Mouse (Mus musculus): ENCODE data around the gene Cpsf2. TPM values are rescaled to one million over a fixed set of nuclear protein-coding genes. Genes with fewer than 3 reads are reported as not detected.
A peak's percentile ranks its signal among the peaks of the same experiment; 100 is the strongest.

The Cpsf2 gene
- polyA plus RNA-seq, 1 experiment = 4.1 TPM

DNA sequence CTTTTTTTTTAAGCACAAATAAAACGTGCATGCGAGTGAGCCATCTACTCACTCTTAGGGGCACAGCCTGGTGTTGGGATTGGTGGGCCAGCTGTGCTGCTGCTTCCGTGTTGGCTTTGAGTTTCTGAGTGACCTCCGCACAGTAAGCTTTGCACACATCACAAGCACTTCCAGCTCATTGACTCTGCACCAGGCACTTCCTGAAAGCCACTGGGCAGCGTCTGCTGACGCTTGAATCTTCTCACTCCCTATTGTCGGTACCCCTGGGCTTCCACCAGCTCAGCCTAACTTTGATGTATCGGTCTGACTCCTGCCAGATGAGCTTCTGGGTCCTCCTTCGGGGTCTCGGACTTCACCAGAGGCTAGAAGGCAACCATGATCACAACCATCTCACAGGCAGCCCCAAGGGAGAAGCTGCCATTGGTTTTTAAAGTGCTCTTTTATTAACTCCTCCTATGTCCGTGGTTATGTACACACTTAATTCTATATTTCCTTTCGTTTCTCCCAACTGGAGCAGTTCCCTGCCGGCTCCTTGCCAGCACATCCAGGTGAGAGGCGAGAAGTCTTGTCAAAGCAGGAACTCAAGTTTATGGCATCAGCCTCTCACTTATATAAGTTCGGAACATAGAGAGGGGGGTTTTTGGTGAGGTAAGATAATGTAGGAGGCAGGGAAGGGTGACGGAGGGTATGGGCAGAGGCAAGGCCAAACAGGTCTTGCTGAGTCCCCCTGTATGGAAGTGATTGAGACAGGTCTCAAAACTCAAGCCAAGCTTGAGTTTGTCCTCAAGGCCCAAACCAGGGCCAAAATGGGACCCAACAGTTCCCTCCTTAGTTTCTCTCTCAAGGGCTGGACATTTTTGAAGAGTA is 32.6 kb downstream of the Cpsf2 start:
- 66% methylated on average over 16 of the region's 16 CpGs for WGBS
- Histone ChIP-seq H3K4me1 (ENCODE audit: control insufficient read depth, insufficient read depth, low read length) (no peaks in the 10 kb centered on the region), H3K4me3 (replicated peaks; ENCODE audit: extremely low read depth, low read depth, low read length) (no peak overlapping the region)
- TF ChIP-seq POLR2A (IDR thresholded peaks at IDR 0.05; ENCODE audit: borderline replicate concordance, extremely low read depth, low read depth, low read length) = no peak
- no peak for TF ChIP-seq CTCF (IDR thresholded peaks at IDR 0.05; ENCODE audit: insufficient read depth, low read length)
- peak; percentile 8 for DNase-seq

DNA sequence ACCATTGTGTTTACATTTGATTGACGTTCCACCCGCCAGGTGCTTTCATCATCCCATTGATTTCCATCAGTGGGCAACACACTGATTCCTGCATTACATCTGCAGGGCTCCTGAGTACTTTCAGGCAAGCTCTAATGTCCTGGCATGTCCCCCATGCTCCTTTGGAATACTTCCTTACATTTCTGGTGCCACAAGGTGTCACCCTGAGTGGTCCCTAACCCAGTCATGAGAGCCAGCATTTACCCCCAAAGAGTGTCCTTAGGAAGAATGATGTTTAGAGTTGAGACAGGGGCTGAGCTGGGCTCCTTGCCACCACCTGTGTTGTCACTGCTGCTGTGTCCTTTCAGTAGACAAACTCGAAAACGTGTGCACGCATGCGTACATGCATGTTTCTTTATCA is 33.8 kb downstream of the Cpsf2 start:
- TF ChIP-seq CTCF (IDR thresholded peaks at IDR 0.05; ENCODE audit: insufficient read depth, low read length) (no peak), POLR2A (IDR thresholded peaks at IDR 0.05; ENCODE audit: borderline replicate concordance, extremely low read depth, low read depth, low read length) (no peak)
- WGBS = 86% methylated on average over 6 of the region's 6 CpGs
- no peaks in the 10 kb centered on the region for H3K4me1 ChIP-seq (ENCODE audit: control insufficient read depth, insufficient read depth, low read length)
- no peak overlapping the region for H3K4me3 ChIP-seq (replicated peaks; ENCODE audit: extremely low read depth, low read depth, low read length)
- DNase-seq = no peak

DNA sequence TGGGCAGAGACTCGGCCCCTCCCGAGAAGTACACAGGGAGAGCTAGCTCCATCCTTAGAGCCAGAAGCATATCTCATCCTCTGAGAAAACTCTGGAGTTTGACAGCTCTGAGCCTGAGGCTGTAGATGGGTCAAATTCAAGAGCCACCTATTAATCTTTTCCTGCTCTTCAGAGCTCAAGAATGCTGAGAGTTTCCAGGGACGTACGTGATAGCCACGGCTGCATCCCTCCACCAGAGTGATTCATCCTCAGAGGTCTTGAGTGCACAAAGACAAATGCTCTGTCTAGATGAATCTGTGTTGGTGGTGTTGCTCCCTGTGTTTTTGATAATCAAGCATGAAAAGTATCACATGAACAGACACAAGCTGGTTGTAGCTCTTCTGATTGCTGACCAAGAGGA is 38.6 kb downstream of the Cpsf2 start:
- no peak for DNase-seq
- H3K4me3 ChIP-seq (replicated peaks; ENCODE audit: extremely low read depth, low read depth, low read length) = no peak overlapping the region
- WGBS = 43% methylated on average over 5 of the region's 5 CpGs
- H3K4me1 ChIP-seq (ENCODE audit: control insufficient read depth, insufficient read depth, low read length) = no peaks in the 10 kb centered on the region
- TF ChIP-seq CTCF (IDR thresholded peaks at IDR 0.05; ENCODE audit: insufficient read depth, low read length) (no peak), POLR2A (IDR thresholded peaks at IDR 0.05; ENCODE audit: borderline replicate concordance, extremely low read depth, low read depth, low read length) (no peak)

DNA sequence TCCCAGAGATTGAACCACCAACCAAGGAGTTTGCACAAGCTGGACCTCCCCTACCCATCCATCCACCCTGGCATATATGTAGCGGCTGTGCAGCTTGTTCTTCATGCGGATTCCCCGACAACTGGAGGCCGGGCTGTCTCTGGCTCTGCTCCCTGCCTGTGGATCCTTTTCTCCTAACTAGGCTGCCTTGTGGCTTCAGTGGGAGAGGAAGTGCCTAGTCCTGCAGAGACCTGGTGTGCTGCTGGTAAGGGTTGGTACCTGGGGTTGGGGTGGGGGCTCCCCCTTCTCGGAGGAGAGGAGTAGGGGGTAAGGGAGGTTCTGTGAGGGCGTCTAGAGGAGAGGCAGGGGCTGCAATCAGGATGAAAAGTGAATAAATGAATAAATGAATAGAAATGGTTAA is 39.3 kb downstream of the Cpsf2 start:
- DNase-seq = no peak
- TF ChIP-seq CTCF (IDR thresholded peaks at IDR 0.05; ENCODE audit: insufficient read depth, low read length) = no peak
- no peak for TF ChIP-seq POLR2A (IDR thresholded peaks at IDR 0.05; ENCODE audit: borderline replicate concordance, extremely low read depth, low read depth, low read length)
- 93% methylated on average over 6 of the region's 6 CpGs for WGBS
- no peak overlapping the region for H3K4me3 ChIP-seq (replicated peaks; ENCODE audit: extremely low read depth, low read depth, low read length)
- H3K4me1 ChIP-seq (ENCODE audit: control insufficient read depth, insufficient read depth, low read length) = no peaks in the 10 kb centered on the region

DNA sequence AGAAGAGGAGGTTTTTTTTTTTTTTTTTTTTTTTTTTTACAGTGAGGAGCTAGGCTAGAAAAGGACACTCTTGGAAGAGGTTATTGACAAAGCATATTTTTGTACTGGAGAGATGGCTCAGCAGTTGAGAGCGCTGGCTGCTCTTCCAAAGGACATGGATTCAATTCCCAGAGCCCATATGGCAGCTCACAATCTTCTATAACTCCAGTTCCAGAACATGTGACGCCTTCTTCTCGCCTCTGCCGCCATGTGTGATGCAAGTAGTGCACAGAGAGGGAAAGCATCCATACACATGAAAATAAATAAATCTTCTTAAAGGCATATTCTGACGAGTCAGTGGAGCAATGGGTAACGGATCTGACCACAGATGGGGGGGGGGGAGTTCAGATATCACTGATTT is 46.1 kb downstream of the Cpsf2 start:
- no peak for TF ChIP-seq POLR2A (IDR thresholded peaks at IDR 0.05; ENCODE audit: borderline replicate concordance, extremely low read depth, low read depth, low read length)
- TF ChIP-seq CTCF (IDR thresholded peaks at IDR 0.05; ENCODE audit: insufficient read depth, low read length) = no peak
- no peak for DNase-seq
- Histone ChIP-seq H3K4me3 (replicated peaks; ENCODE audit: extremely low read depth, low read depth, low read length) (no peak overlapping the region), H3K4me1 (ENCODE audit: control insufficient read depth, insufficient read depth, low read length) (no peaks in the 10 kb centered on the region)
- WGBS = 84% methylated on average over 6 of the region's 6 CpGs

DNA sequence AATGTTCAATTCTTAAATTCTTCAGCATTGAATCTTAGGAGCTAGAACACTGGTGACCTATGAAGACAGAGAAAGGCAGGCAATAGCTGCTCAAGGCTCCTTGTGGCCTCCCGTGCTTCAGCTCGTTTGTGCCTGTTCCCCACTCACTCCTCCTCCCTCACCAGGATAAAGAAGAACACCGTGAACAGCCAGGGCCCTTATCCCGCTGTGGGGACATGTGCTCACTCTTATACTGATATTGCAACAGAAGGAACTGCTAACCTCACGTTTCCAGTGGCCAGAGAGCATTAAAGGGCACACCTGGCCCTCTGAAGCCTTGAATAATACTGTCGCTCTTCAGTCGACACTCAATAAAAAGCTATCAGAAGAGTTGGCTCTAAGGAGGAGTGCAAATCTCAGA is 53.4 kb downstream of the Cpsf2 start:
- DNase-seq = no peak
- 43% methylated on average over 7 of the region's 7 CpGs for WGBS
- H3K4me3 ChIP-seq (replicated peaks; ENCODE audit: extremely low read depth, low read depth, low read length) = no peak overlapping the region
- no peak for TF ChIP-seq POLR2A (IDR thresholded peaks at IDR 0.05; ENCODE audit: borderline replicate concordance, extremely low read depth, low read depth, low read length)
- TF ChIP-seq CTCF (IDR thresholded peaks at IDR 0.05; ENCODE audit: insufficient read depth, low read length) = no peak
- H3K4me1 ChIP-seq (ENCODE audit: control insufficient read depth, insufficient read depth, low read length) = no peaks in the 10 kb centered on the region

DNA sequence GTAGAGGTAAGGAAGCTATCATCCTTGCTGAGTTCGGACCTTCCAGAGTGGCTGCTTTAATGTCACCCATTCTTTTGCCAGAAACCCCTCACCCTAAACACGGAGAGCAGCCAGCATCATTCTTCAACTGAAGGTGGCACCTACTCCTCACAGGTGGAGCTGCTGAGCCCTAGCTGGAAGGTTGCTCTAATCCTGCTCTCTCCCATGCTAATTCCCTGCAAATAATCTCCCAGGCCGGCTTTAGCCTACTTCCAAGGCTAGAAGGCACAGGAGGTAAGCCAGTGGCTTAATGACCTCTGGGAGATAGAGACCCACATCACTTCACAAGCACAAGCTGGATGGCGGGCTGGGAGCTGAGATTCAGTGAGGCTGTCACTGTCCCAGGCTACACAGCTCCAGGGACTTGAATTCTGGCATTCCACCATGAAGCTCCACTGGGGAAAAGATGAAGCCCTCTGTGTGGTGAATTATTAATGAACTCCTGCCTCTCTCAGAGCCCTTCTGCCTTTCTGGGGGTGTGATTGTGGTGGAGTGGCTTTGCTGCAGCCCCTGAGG is 54.2 kb downstream of the Cpsf2 start:
- 51% methylated on average over 4 of the region's 4 CpGs for WGBS
- DNase-seq = no peak
- H3K4me1 ChIP-seq (ENCODE audit: control insufficient read depth, insufficient read depth, low read length) = no peaks in the 10 kb centered on the region
- TF ChIP-seq CTCF (IDR thresholded peaks at IDR 0.05; ENCODE audit: insufficient read depth, low read length) (no peak), POLR2A (IDR thresholded peaks at IDR 0.05; ENCODE audit: borderline replicate concordance, extremely low read depth, low read depth, low read length) (no peak)
- H3K4me3 ChIP-seq (replicated peaks; ENCODE audit: extremely low read depth, low read depth, low read length) = no peak overlapping the region

DNA sequence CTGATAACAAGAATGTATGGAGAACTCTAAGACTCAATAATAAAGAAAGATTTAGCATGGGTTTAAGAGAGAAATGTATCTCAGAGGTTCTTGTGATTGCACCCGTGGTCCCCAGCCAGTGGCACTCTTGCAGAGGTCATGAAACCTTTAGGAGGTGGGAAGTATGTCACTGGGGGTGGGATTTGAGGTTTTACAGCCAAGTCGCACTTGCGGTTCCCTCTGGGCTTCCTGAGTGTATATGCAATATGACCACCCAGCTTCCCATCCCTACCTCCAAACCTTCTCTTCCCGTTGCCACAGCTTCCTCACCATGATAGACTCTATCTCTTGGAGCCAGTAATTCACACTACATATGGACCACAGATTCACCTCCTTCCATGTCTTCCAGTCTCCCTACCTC is 59.1 kb downstream of the Cpsf2 start:
- DNase-seq = no peak
- 76% methylated on average over 4 of the region's 4 CpGs for WGBS
- Histone ChIP-seq H3K4me1 (ENCODE audit: control insufficient read depth, insufficient read depth, low read length) (no peaks in the 10 kb centered on the region; the same call in 1 of the 2 replicates), H3K4me3 (replicated peaks; ENCODE audit: extremely low read depth, low read depth, low read length) (no peak overlapping the region)
- TF ChIP-seq CTCF (IDR thresholded peaks at IDR 0.05; ENCODE audit: insufficient read depth, low read length) (no peak), POLR2A (IDR thresholded peaks at IDR 0.05; ENCODE audit: borderline replicate concordance, extremely low read depth, low read depth, low read length) (no peak)

DNA sequence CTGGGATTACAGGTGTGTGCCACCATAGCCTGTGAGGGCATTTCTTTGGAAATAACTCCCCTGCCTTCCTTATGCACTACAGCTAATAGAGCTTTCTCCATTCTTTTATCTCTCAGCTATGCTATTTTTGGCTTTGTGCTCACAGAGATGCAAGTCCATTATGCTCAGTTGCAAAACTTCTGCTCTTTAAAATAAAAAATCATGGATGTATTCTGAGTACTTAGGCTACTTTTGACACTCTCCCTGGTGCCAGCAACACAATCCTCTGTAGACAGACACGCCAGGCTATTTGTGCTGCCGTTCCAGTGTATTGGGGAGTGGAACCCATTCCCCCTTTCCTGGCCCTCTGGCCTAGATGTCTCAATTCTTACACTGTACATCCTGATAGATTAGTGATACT is 64.1 kb downstream of the Cpsf2 start:
- no peak for DNase-seq
- no peak for TF ChIP-seq POLR2A (IDR thresholded peaks at IDR 0.05; ENCODE audit: borderline replicate concordance, extremely low read depth, low read depth, low read length)
- TF ChIP-seq CTCF (IDR thresholded peaks at IDR 0.05; ENCODE audit: insufficient read depth, low read length) = no peak
- WGBS = 78% methylated on average over 2 of the region's 2 CpGs
- Histone ChIP-seq H3K4me1 (ENCODE audit: control insufficient read depth, insufficient read depth, low read length) (no peaks in the 10 kb centered on the region; the same call in none of the 2 replicates), H3K4me3 (replicated peaks; ENCODE audit: extremely low read depth, low read depth, low read length) (no peak overlapping the region)

DNA sequence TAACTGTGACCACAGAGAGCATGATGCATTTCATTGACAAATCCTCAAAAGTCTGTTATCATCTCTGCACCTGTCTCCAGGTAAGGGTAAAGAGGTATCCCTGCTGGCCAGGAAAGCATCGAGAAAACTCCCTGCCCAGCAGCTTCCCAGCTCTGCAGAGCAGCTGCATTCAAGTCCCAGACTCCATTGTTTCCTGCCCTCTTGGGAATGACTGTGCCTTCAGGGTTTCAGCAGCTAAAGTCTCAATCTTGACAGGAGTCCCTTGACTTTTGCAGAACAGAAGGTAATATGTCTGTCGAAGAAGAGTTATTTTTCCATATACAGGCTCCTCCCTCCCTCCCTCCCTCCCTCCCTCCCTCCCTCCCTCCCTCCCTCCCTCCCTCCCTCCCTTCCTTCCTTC is 65.9 kb downstream of the Cpsf2 start:
- no peak for DNase-seq
- TF ChIP-seq POLR2A (IDR thresholded peaks at IDR 0.05; ENCODE audit: borderline replicate concordance, extremely low read depth, low read depth, low read length) (no peak), CTCF (IDR thresholded peaks at IDR 0.05; ENCODE audit: insufficient read depth, low read length) (no peak)
- Histone ChIP-seq H3K4me1 (ENCODE audit: control insufficient read depth, insufficient read depth, low read length) (no peaks in the 10 kb centered on the region; the same call in none of the 2 replicates), H3K4me3 (replicated peaks; ENCODE audit: extremely low read depth, low read depth, low read length) (no peak overlapping the region)
- WGBS = 32% methylated on average over 2 of the region's 2 CpGs

All from lung, adult 2 months (tissue).